Mouse (Mus musculus): Measurements from ENCODE around the gene Lrrn4cl. TPM values are rescaled to one million over a fixed set of nuclear protein-coding genes. Genes with fewer than 3 reads are reported as not detected.
A peak's percentile ranks its signal among the peaks of the same experiment; 100 is the strongest.

Lrrn4cl gene
- polyA plus RNA-seq, 1 experiment from 2014 or later: 1.4 TPM

- Histone ChIP-seq H3K4me1 (replicated peaks; ENCODE audit: control insufficient read depth, insufficient read depth, low read length) (peaks cover 27% of the 10 kb centered on the region), H3K36me3 (ENCODE audit: control insufficient read depth, insufficient read depth, low read length) (peaks cover 42% of the 10 kb centered on the region), H3K9ac (ENCODE audit: low read length) (peak within 1 kb of the TSS; percentile 94), H3K27ac (ENCODE audit: low read depth) (peak within 1 kb of the TSS; percentile 96), H3K4me2 (ENCODE audit: low read length) (peak within 1 kb of the TSS; percentile 79), H3K27me3 (replicated peaks; ENCODE audit: control insufficient read depth, insufficient read depth, low read length) (no peaks in the 10 kb centered on the region), H3K4me3 (ENCODE audit: low read depth, low read length) (peak within 1 kb of the TSS; percentile 99), H3K9me3 (ENCODE audit: control insufficient read depth, low read length) (no peaks in the 10 kb centered on the region)
- WGBS: under 1% methylated on average over 33 of the region's 33 CpGs
- DNase-seq (ENCODE audit: low spot score): peak; percentile 98
- ATAC-seq (replicated peaks; ENCODE audit: low FRiP score, low TSS enrichment, low read depth): peak; percentile 93
Observed at GRCm38 (mm10) chr19:8818801-8819595, 31.6 kb upstream of the Lrrn4cl start, which contains the start of gene Ttc9c. Ttc9c (minus strand) TSS chr19:8819333.

GRCm38 (mm10) chr19:8819596-8820423 lies 30.8 kb upstream of the Lrrn4cl start, which contains the start of gene Hnrnpul2:
Hnrnpul2 (plus strand) TSS chr19:8820010.
- peak within 1 kb of the TSS; percentile 94 for H3K9ac ChIP-seq (ENCODE audit: low read length)
- under 1% methylated on average over 80 of the region's 83 CpGs for WGBS
- H3K36me3 ChIP-seq (ENCODE audit: control insufficient read depth, insufficient read depth, low read length): peaks cover 43% of the 10 kb centered on the region
- peak within 1 kb of the TSS; percentile 96 for H3K27ac ChIP-seq (ENCODE audit: low read depth)
- H3K9me3 ChIP-seq (ENCODE audit: control insufficient read depth, low read length): no peaks in the 10 kb centered on the region
- H3K4me3 ChIP-seq (ENCODE audit: low read depth, low read length): peak within 1 kb of the TSS; percentile 99
- DNase-seq (ENCODE audit: low spot score) (peak; percentile 96), ATAC-seq (replicated peaks; ENCODE audit: low FRiP score, low TSS enrichment, low read depth) (peak; percentile 94)
- H3K4me1 ChIP-seq (replicated peaks; ENCODE audit: control insufficient read depth, insufficient read depth, low read length): peaks cover 27% of the 10 kb centered on the region
- peak within 1 kb of the TSS; percentile 79 for H3K4me2 ChIP-seq (ENCODE audit: low read length)
- H3K27me3 ChIP-seq (replicated peaks; ENCODE audit: control insufficient read depth, insufficient read depth, low read length): no peaks in the 10 kb centered on the region

GRCm38 (mm10) chr19:8820424-8820956 lies 30.1 kb upstream of the Lrrn4cl start:
- Histone ChIP-seq H3K4me3 (ENCODE audit: low read depth, low read length) (peak overlapping the region; percentile 99), H3K27me3 (replicated peaks; ENCODE audit: control insufficient read depth, insufficient read depth, low read length) (no peaks in the 10 kb centered on the region), H3K9ac (ENCODE audit: low read length) (peak overlapping the region; percentile 94), H3K9me3 (ENCODE audit: control insufficient read depth, low read length) (no peaks in the 10 kb centered on the region), H3K4me1 (replicated peaks; ENCODE audit: control insufficient read depth, insufficient read depth, low read length) (peaks cover 27% of the 10 kb centered on the region), H3K4me2 (ENCODE audit: low read length) (peak overlapping the region; percentile 79), H3K27ac (ENCODE audit: low read depth) (peak overlapping the region; percentile 96), H3K36me3 (ENCODE audit: control insufficient read depth, insufficient read depth, low read length) (peaks cover 43% of the 10 kb centered on the region)
- DNase-seq (ENCODE audit: low spot score): no peak
- WGBS: under 1% methylated on average over 47 of the region's 48 CpGs
- ATAC-seq (replicated peaks; ENCODE audit: low FRiP score, low TSS enrichment, low read depth): peak; percentile 22

GRCm38 (mm10) chr19:8821146-8821545 lies 29.4 kb upstream of the Lrrn4cl start:
- Histone ChIP-seq H3K36me3 (ENCODE audit: control insufficient read depth, insufficient read depth, low read length) (peaks cover 44% of the 10 kb centered on the region), H3K27ac (ENCODE audit: low read depth) (0 out of 2 replicates have a peak overlapping the region, but pooled peaks have one; percentile 96), H3K4me3 (ENCODE audit: low read depth, low read length) (peak overlapping the region; percentile 99), H3K9ac (ENCODE audit: low read length) (peak overlapping the region; percentile 94), H3K9me3 (ENCODE audit: control insufficient read depth, low read length) (no peaks in the 10 kb centered on the region), H3K4me1 (replicated peaks; ENCODE audit: control insufficient read depth, insufficient read depth, low read length) (peaks cover 27% of the 10 kb centered on the region), H3K27me3 (replicated peaks; ENCODE audit: control insufficient read depth, insufficient read depth, low read length) (no peaks in the 10 kb centered on the region), H3K4me2 (ENCODE audit: low read length) (peak overlapping the region; percentile 79)
- DNase-seq (ENCODE audit: low spot score) (no peak), ATAC-seq (replicated peaks; ENCODE audit: low FRiP score, low TSS enrichment, low read depth) (no peak)
- WGBS: under 1% methylated on average over 7 of the region's 7 CpGs

- 0 out of 2 replicates have a peak overlapping the region, but pooled peaks have one; percentile 16 for H3K4me3 ChIP-seq (ENCODE audit: low read depth, low read length)
Observed at GRCm38 (mm10) chr19:8822696-8823095, 27.9 kb upstream of the Lrrn4cl start.

GRCm38 (mm10) chr19:8829660-8830059 lies 20.9 kb upstream of the Lrrn4cl start, which contains the start of gene AC129217.1:
AC129217.1 (plus strand) TSS chr19:8829773.
- peaks cover 100% of the 10 kb centered on the region for H3K36me3 ChIP-seq (ENCODE audit: control insufficient read depth, insufficient read depth, low read length)
- ATAC-seq (replicated peaks; ENCODE audit: low FRiP score, low TSS enrichment, low read depth) (no peak), DNase-seq (ENCODE audit: low spot score) (no peak)
- H3K4me3 ChIP-seq (ENCODE audit: low read depth, low read length): no peak within 1 kb of the TSS
- H3K4me2 ChIP-seq (ENCODE audit: low read length): no peak within 1 kb of the TSS
- H3K27me3 ChIP-seq (replicated peaks; ENCODE audit: control insufficient read depth, insufficient read depth, low read length): no peaks in the 10 kb centered on the region
- no peaks in the 10 kb centered on the region for H3K9me3 ChIP-seq (ENCODE audit: control insufficient read depth, low read length)
- H3K9ac ChIP-seq (ENCODE audit: low read length): no peak within 1 kb of the TSS
- no peaks in the 10 kb centered on the region for H3K4me1 ChIP-seq (replicated peaks; ENCODE audit: control insufficient read depth, insufficient read depth, low read length)
- 96% methylated on average over 8 of the region's 8 CpGs for WGBS
- no peak within 1 kb of the TSS for H3K27ac ChIP-seq (ENCODE audit: low read depth)

More at GRCm38 (mm10) chr19:8822696-8823095, 27.9 kb upstream of the Lrrn4cl start:
- Histone ChIP-seq H3K27ac (ENCODE audit: low read depth) (no peak overlapping the region), H3K9me3 (ENCODE audit: control insufficient read depth, low read length) (no peaks in the 10 kb centered on the region), H3K27me3 (replicated peaks; ENCODE audit: control insufficient read depth, insufficient read depth, low read length) (no peaks in the 10 kb centered on the region), H3K9ac (ENCODE audit: low read length) (peak overlapping the region; percentile 14; the same call in 1 of the 2 replicates), H3K36me3 (ENCODE audit: control insufficient read depth, insufficient read depth, low read length) (peaks cover 52% of the 10 kb centered on the region), H3K4me1 (replicated peaks; ENCODE audit: control insufficient read depth, insufficient read depth, low read length) (peaks cover 16% of the 10 kb centered on the region), H3K4me2 (ENCODE audit: low read length) (peak overlapping the region; percentile 79)
- WGBS: 73% methylated on average over 8 of the region's 8 CpGs
- ATAC-seq (replicated peaks; ENCODE audit: low FRiP score, low TSS enrichment, low read depth): no peak
- no peak for DNase-seq (ENCODE audit: low spot score)

GRCm38 (mm10) chr19:8830664-8831063 lies 19.9 kb upstream of the Lrrn4cl start:
- ATAC-seq (replicated peaks; ENCODE audit: low FRiP score, low TSS enrichment, low read depth) (no peak), DNase-seq (ENCODE audit: low spot score) (no peak)
- 90% methylated on average over 8 of the region's 8 CpGs for WGBS
- no peaks in the 10 kb centered on the region for H3K4me1 ChIP-seq (replicated peaks; ENCODE audit: control insufficient read depth, insufficient read depth, low read length)
- no peak overlapping the region for H3K9ac ChIP-seq (ENCODE audit: low read length)
- peaks cover 93% of the 10 kb centered on the region for H3K36me3 ChIP-seq (ENCODE audit: control insufficient read depth, insufficient read depth, low read length)
- no peak overlapping the region for H3K27ac ChIP-seq (ENCODE audit: low read depth)
- H3K4me3 ChIP-seq (ENCODE audit: low read depth, low read length): no peak overlapping the region
- no peaks in the 10 kb centered on the region for H3K27me3 ChIP-seq (replicated peaks; ENCODE audit: control insufficient read depth, insufficient read depth, low read length)
- H3K9me3 ChIP-seq (ENCODE audit: control insufficient read depth, low read length): no peaks in the 10 kb centered on the region
- no peak overlapping the region for H3K4me2 ChIP-seq (ENCODE audit: low read length)

GRCm38 (mm10) chr19:8831262-8831661 lies 19.3 kb upstream of the Lrrn4cl start:
- H3K4me3 ChIP-seq (ENCODE audit: low read depth, low read length): no peak overlapping the region
- no peak overlapping the region for H3K4me2 ChIP-seq (ENCODE audit: low read length)
- H3K27ac ChIP-seq (ENCODE audit: low read depth): no peak overlapping the region
- H3K27me3 ChIP-seq (replicated peaks; ENCODE audit: control insufficient read depth, insufficient read depth, low read length): no peaks in the 10 kb centered on the region
- no peak for DNase-seq (ENCODE audit: low spot score)
- WGBS: 78% methylated on average over 11 of the region's 11 CpGs
- no peaks in the 10 kb centered on the region for H3K9me3 ChIP-seq (ENCODE audit: control insufficient read depth, low read length)
- H3K9ac ChIP-seq (ENCODE audit: low read length): no peak overlapping the region
- peaks cover 87% of the 10 kb centered on the region for H3K36me3 ChIP-seq (ENCODE audit: control insufficient read depth, insufficient read depth, low read length)
- no peak for ATAC-seq (replicated peaks; ENCODE audit: low FRiP score, low TSS enrichment, low read depth)
- no peaks in the 10 kb centered on the region for H3K4me1 ChIP-seq (replicated peaks; ENCODE audit: control insufficient read depth, insufficient read depth, low read length)

Data from intestine, embryonic 14.5 days (tissue).